Mouse (Mus musculus) adrenal gland, postnatal 4 days (tissue): ENCODE measurements at regions not wholly inside any gene's neighbourhood (a gene's known extent, or its start where the extent isn't known, plus 50 kb on each side); places are given as distances from the start of the nearest gene placed in this dataset.
"Not testable (repeated sequence)": the region's sequence is repeated elsewhere in the genome, so short reads cannot be mapped to it uniquely, and the experiment has no call there.

Experiments used
- DNase-seq, 2 experiments: peaks; one replicate each; pipeline ENCODE4 v3.0.0; 2021 to 2022; ENCODE audit warnings: low spot score in 2 of 2, mixed read lengths in 2 of 2

DNA sequence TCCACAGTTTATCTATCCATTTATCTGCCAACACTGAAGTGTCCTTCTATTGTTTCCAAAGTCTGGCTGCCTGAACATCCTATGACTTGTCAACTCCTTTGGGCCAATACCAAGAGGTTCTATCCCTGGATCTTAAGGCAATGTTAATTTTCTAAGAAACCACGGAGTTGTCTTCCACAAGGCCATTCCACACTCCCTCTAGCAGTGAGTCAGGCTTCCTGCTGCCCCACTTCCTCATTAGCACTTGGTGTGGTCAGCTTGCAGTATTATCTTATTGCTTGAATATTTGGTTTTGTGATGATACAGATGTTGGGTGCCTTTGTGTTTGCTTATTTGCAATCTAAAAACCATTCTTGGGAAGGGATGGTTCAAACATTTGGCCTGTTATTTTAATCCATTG lies 87.5 kb upstream of the Ppp2r2d start:
- DNase-seq = no peak

DNA sequence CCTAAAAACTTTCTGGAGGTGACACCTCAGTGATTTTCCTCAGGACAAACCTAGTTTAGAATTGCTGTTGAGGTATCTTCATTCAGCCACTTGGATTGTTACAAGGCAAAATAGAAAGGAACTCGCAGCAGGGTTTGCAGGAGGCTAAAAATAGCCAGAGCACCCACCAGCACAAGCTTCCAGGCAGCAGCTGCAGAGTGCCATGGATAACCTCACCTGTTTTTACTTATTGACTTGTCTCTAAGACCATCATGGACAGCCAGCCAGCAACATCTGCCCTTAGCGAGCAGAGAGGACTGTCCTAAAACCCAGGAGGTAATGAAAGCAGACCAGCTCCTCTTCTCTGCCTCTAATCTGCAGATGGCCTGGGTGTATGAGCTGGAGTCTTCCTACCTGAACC lies 97.4 kb upstream of the Ppp2r2d start:
- no peak for DNase-seq

- DNase-seq = no peak
Measured at GRCm38 (mm10) chr7:138746616-138747015, 99.3 kb upstream of the Ppp2r2d start.

DNA sequence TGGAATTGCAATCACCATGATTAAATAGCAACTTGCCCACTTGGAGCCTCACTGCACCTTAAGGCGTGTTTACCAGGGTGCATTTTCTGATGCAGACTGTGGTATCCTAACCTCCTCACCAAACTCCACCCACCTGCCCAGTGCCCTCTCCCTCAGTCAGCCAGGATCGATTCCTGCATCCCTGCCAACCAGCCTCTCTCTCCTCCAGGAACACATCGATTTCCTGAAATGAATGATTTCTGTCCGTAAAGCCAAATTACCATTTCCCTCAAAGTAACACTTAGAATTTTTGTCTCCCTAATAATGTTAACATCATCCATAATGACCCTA lies 103.4 kb upstream of the Ppp2r2d start:
- no peak for DNase-seq

DNA sequence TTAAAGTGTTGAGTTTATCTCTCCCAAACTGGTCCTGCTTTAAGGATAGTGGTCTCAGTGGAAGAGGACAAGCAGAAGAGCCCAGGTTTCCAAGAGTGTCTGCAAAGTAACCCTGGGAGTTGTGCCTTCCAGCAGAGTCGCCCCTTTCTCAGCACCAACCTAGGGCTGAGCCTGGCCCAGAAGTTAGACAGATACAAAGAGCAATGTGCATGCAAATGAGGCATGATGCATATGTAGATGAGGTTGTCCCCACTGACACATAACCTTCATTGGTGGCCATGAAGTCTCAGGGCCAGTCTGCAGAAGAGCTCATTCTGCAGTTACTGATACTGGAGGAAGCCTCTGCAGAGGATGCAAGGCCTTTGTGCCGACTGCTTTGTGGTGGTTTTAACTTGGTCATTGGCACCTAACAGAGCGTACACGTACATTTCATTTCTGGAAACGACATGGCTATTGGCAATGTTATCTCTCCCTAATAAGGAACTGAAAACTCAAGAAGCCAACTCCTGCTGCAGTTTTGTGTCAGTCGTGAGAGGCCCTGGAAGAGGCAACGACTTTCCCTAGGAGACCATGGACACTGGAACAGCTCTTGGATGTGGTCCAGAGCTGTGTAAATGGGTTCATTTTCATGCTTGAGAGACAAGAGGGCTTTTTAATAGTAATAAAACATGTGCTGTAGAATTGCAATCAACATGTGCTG lies 103.9 kb upstream of the Ppp2r2d start:
- no peak for DNase-seq

DNA sequence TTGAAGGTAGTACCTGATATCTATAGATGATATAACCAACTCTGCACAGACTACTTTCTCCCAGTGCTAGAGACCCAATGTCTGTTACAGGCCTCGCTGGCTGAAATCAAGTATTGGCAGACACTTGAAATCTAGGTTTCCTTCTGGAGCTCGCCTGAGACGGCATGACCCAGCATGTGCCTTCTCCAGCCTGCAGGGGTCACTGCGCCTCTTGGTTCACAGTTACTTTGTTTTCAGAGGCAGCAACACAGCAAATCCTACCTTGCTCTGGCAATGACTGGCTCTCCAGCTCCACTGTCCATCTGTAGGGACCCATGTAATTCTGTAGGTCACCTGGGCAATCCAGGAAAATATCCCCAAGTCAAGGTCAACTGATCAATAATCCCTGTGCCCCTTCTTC lies 111.6 kb upstream of the Ppp2r2d start:
- DNase-seq = peak in 1 of 2 experiments; percentile 15

GRCm38 (mm10) chr7:138724829-138725228 lies 121.0 kb upstream of the Ppp2r2d start:
- DNase-seq = no peak

DNA sequence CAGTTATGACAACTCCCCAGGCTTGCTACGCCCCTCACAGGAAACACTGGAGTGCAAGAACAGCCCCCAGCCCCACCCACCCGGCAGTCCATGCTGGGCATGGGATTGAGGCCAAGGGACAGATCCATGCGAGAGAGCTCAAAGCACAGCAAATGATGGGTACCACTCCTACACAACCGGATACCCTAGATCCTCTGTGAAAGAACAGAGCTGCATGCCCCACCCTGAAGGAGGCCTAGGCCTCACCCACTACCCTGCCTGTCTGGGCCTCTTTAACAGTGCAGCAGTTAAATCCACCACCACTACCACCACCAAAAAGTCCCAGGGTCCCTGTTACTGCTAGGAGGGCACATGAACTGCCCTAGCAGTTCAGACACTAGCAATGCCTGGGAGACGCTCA lies 126.3 kb upstream of the Ppp2r2d start:
- DNase-seq = no peak

DNA sequence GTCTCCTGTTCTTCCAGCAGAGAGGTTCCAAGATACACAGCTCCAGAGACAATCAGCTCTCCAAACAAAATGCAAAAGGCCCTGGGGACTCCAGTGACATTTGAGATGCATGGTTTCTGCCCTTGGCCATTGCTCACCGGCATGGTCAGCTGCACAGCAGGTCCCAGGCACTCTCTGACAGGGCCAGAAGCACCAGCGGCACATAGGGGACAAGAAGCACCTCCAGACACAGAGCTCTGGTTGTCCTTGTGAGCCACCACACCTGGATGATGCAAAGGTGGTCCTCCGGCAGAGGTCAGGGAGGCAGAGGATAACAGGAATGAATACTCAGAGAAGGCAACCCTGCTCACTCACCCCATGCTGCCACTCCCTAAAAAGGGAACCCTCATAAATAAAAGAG lies 126.8 kb upstream of the Ppp2r2d start:
- DNase-seq = no peak

DNA sequence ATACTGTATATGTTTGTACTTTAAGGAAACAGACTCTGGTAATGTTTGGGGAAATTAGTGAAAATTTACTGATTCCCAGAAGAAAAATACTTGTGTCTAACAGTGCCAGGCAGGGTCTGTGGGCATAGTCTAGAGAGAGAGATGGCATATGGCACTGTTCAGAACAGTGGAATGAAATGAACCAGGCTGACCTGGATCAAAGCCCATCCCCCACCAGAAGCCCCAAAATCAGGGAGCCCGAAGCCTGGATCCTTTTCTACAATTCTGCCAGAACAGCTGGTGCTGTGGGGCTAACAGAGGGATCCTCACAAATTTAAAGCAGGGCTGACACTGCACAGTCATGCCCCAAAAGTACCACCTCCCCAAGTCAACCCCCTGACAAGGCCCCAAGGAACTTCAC lies 131.1 kb upstream of the Ppp2r2d start:
- no peak for DNase-seq

DNA sequence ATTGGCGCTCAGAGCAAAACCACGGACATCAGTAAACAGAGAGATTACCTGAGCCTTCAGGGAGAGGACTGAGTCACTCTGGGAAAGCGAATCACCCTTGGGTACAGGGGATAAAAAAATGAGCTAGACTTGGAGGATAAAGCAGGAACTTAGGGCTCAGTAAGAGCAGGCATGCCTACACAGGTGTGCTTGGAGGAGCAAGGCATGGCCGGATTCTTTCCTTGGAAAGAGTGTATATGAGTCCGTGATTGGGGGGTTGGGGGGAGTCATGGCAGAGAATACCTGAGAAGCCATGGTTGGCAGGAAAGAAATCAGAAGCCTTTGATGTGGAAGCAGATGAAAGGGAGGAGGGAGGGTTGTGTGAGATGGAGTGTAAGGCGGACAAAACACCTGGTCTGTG lies 137.5 kb upstream of the Ppp2r2d start:
- DNase-seq = no peak

GRCm38 (mm10) chr7:138699599-138699998 lies 146.3 kb upstream of the Ppp2r2d start:
- DNase-seq = not testable (repeated sequence)

- no peak for DNase-seq
Measured at GRCm38 (mm10) chr7:138682161-138682560, 163.7 kb upstream of the Ppp2r2d start.

- no peak for DNase-seq
Measured at GRCm38 (mm10) chr7:138680530-138680929, 165.3 kb upstream of the Ppp2r2d start.

DNA sequence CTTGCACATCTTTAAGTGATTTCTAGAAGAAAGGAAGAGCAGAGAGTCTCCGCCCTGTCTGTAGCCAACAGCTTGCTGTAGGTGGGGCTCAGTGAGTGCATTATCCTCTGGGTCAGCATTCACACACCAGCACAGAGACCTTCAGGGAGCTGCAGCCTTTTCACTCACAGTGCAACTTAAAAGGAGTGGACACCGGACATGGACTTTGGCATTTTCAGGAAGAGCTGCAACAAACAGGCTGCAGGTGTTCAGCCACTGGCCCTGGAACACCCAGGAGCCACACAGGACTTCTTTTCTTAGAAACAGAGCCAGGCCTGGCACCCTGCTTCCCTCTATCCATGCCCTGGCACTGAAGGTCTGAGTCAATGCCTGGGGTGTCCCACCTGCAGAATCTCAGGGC lies 166.3 kb upstream of the Ppp2r2d start:
- no peak for DNase-seq

DNA sequence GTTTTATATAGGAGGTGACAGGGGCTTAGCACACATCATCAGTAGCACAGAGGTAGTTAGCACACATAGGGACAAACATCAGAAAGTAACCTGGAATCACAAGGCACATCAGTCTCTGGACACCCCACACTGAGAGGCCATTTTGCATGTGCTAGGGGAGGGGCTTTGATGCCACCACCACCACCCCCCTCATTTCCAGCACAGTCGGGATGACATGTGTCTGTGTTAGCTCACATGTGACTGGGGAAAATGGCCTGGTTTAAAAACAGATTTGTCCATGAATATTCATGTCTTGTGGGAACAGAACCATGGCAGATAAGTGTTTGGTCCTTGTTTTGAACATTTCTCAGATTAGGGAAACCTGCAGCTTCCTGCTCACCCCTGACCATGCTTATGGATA lies 172.9 kb upstream of the Ppp2r2d start:
- DNase-seq = no peak

DNA sequence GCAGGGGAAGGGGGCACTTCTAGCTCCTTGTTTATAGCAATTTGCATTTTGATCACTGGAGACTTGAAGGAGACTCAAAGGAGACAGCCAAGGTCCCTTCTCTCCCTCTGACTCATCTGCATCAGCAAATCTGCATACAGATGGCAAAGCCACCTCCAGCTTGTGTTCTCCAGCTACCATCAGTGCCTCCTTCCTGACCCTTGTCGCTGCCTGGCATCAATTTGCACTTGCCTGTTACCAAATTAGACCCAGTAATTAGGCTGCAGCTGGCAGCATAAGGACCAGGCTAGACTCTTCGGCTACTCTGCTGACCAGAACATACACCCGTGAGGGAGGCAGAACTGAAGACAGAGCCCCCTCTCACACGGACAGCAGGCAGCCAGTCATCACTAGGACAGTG lies 177.5 kb upstream of the Ppp2r2d start:
- no peak for DNase-seq

DNA sequence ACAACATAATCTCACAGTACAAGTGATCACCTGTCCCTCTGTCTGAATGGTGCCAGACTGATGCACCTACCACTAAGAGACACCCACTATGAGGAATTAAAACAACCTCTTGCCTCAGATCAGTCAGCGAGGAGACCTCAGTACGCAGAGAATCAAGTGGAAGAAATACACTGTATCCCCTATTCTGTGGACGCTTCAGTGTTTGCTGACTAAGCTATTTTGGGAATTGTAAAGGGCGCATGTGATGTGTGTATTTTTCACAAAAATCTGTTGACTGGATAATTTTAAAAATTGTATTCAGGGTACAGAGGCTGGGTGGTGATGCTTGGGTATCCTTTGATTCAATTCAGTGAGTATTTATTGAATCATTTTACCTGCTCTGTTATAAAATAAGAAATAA lies 185.8 kb upstream of the Ppp2r2d start:
- no peak for DNase-seq

- no peak for DNase-seq
Measured at GRCm38 (mm10) chr7:138657521-138657920, 188.4 kb upstream of the Ppp2r2d start.

DNA sequence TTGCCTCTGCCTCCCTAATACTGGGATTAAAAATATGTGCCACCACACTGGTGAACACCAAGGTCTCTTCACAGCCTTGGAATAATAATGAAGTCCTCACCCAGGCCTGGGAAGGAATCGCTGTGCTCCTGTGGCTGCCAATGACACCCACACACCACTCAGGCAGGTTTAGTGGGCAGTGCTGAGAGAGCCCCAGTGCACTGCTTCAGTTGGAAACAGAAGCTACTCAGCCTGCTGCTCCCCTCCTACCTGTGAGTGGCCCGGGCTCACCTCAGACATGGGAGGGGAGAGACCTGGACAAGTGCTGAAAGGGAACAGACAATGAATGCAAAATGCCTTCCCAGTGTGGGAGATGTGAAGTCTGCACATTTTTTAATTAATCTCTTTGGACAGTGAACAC lies 188.8 kb upstream of the Ppp2r2d start:
- DNase-seq = no peak

- no peak for DNase-seq
Measured at GRCm38 (mm10) chr7:138655940-138656339, 189.9 kb upstream of the Ppp2r2d start.

- no peak for DNase-seq
Measured at GRCm38 (mm10) chr7:138650946-138651345, 194.9 kb upstream of the Ppp2r2d start.

DNA sequence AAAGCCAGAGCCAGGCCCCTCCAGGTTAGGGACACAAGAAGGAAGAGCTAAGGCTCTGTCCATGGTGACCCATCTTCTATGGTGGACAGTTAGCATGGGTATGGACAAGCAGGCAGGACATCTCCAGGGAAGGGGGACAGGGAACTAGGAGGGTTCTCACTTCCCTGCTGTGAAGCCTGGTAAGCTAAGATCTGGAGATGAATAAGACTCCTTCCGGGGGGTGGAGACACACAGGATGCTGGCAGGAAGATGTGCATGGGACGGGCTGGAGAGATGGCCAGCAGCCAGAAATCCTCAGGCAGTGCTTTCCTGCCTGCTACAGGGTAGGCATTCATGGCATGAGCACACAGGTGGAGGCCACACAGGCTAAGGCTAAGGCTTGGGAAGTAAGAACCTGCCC lies 198.2 kb upstream of the Ppp2r2d start:
- no peak for DNase-seq
